12 mouse cellular contexts compared by ENCODE assay signal in the genomic region with DNA sequence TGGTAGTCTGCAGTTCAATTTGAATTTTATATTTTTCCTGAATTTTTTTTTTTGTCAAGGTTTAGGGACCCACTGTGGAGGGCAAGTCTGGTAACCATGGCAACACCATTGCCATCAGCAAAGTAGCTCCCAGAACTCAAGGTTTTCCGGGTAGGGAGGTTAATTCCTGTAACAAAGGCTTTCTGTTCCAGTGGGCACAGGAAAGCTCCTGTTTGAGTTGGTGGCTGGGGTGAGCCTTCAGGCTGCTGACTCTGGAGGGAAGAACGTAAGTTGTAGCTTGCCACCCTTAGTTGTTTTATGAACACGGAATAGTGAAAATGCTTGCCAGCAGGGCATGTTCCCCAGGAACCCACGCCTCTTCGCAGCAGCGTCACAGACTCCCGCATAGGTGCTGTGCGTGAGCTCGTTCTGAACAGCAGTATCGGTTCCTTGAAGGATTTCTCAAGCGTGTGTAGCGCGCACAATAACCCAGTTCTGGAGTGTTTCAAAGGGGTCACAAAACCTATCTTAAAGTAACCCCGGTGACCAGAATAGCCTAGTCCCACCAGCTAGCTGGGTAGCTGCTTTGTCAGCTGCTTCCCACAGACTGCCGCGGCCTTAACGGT. TPM values are rescaled to one million over a fixed set of nuclear protein-coding genes. Genes with fewer than 3 reads are reported as not detected.
DNase-seq lines count a peak whose midpoint lies in the region; ATAC-seq and TF ChIP-seq lines count a peak whose summit lies in the region.
"Had no signal": no experiment of that assay in that cellular context is flagged by ENCODE, and none has a peak within 500 bp of the region (broad histone marks: within the 10 kb centered on the region; RNA-seq: fewer than 3 reads in every experiment).

A gene (plus strand): TSS at position 436 of the 605 bp plus-strand sequence.

- DNase-seq in left cerebral cortex, adult 18-20 months (ENCODE audit: low spot score in 2 of 2) = peak in 1 of 2 experiments; percentile 35
- DNase-seq in left cerebral cortex, postnatal 4 days = no peak
- DNase-seq in embryonic facial prominence, embryonic 14.5 days (ENCODE audit: low spot score) = peak; percentile 52
- peak; percentile 17 to 23 for DNase-seq in layer of hippocampus, adult 2 months (ENCODE audit: low spot score in 2 of 2)
- no peak for DNase-seq in cerebellum, postnatal 10 days
- DNase-seq in lung, postnatal 4 days = no peak
- DNase-seq: heart, adult 2 months; liver, embryonic 13.5 days; thymus, postnatal 4 days had no signal

- H3K9me3 ChIP-seq in embryonic facial prominence, embryonic 14.5 days (ENCODE audit: control insufficient read depth, low read length) = no peaks in the 10 kb centered on the region
- no peaks in the 10 kb centered on the region for H3K9me3 ChIP-seq in midbrain, embryonic 15.5 days
- no peaks in the 10 kb centered on the region for H3K9me3 ChIP-seq in liver, embryonic 12.5 days (replicated peaks)
- H3K9me3 ChIP-seq: liver, embryonic 13.5 days had no signal

- 0 out of 2 replicates have a peak within 1 kb of the TSS, but pooled peaks have one; percentile 36 for H3K9ac ChIP-seq in embryonic facial prominence, embryonic 14.5 days (ENCODE audit: low read depth, low read length)
- peak within 1 kb of the TSS; percentile 5; the same call in 1 of the 2 replicates for H3K9ac ChIP-seq in midbrain, embryonic 15.5 days
- no peak within 1 kb of the TSS for H3K9ac ChIP-seq in liver, embryonic 12.5 days
- H3K9ac ChIP-seq: liver, embryonic 13.5 days had no signal

- TF ChIP-seq CTCF in layer of hippocampus, adult 2 months (conservative IDR thresholded peaks at IDR 0.05) = no peak

- ATAC-seq in embryonic facial prominence, embryonic 14.5 days (ENCODE audit: low read depth) = no peak
- peak; percentile 58 for ATAC-seq in midbrain, embryonic 15.5 days (replicated peaks)
- no peak for ATAC-seq in liver, embryonic 12.5 days

- H3K4me2 ChIP-seq in embryonic facial prominence, embryonic 14.5 days (ENCODE audit: low read depth, low read length) = peak within 1 kb of the TSS; percentile 25; the same call in 1 of the 2 replicates
- H3K4me2 ChIP-seq in midbrain, embryonic 15.5 days = peak within 1 kb of the TSS; percentile 22; the same call in 1 of the 2 replicates
- no peak within 1 kb of the TSS for H3K4me2 ChIP-seq in liver, embryonic 12.5 days
- H3K4me2 ChIP-seq: liver, embryonic 13.5 days had no signal

- H3K4me3 ChIP-seq in embryonic facial prominence, embryonic 14.5 days (ENCODE audit: low read depth, low read length) = no peak within 1 kb of the TSS
- peak within 1 kb of the TSS; percentile 8; the same call in 1 of the 2 replicates for H3K4me3 ChIP-seq in layer of hippocampus, adult 2 months
- no peak within 1 kb of the TSS for H3K4me3 ChIP-seq in midbrain, embryonic 15.5 days
- no peak within 1 kb of the TSS for H3K4me3 ChIP-seq in liver, embryonic 12.5 days
- H3K4me3 ChIP-seq: heart, adult 2 months; liver, embryonic 13.5 days had no signal

- 60% methylated on average over 17 of the region's 17 CpGs for WGBS in embryonic facial prominence, embryonic 14.5 days
- WGBS in midbrain, embryonic 15.5 days = 54% methylated on average over 17 of the region's 17 CpGs
- 74% methylated on average over 17 of the region's 17 CpGs for WGBS in liver, embryonic 12.5 days (ENCODE audit: insufficient replicate concordance)

- intact Hi-C loops in left cerebral cortex, postnatal 4 days (cut with DNase I) = no loop called here

- H3K4me1 ChIP-seq in embryonic facial prominence, embryonic 14.5 days (ENCODE audit: control insufficient read depth, insufficient read depth, low read length) = no peaks in the 10 kb centered on the region
- H3K4me1 ChIP-seq in midbrain, embryonic 15.5 days = peaks cover 10% of the 10 kb centered on the region; the same call in 1 of the 2 replicates
- no peaks in the 10 kb centered on the region for H3K4me1 ChIP-seq in liver, embryonic 12.5 days
- H3K4me1 ChIP-seq: liver, embryonic 13.5 days had no signal

- 0 out of 2 replicates have a peak within 1 kb of the TSS, but pooled peaks have one; percentile 24 for H3K27ac ChIP-seq in embryonic facial prominence, embryonic 14.5 days (replicated peaks; ENCODE audit: low read depth, low read length)
- peak within 1 kb of the TSS; percentile 75 for H3K27ac ChIP-seq in layer of hippocampus, adult 2 months
- peak within 1 kb of the TSS; percentile 69 for H3K27ac ChIP-seq in midbrain, embryonic 15.5 days
- no peak within 1 kb of the TSS for H3K27ac ChIP-seq in liver, embryonic 12.5 days
- H3K27ac ChIP-seq: heart, adult 2 months; liver, embryonic 13.5 days had no signal

- H3K36me3 ChIP-seq in embryonic facial prominence, embryonic 14.5 days (ENCODE audit: control insufficient read depth, insufficient read depth, low read length) = no peaks in the 10 kb centered on the region
- H3K36me3 ChIP-seq in midbrain, embryonic 15.5 days (replicated peaks) = no peaks in the 10 kb centered on the region
- no peaks in the 10 kb centered on the region for H3K36me3 ChIP-seq in liver, embryonic 12.5 days
- H3K36me3 ChIP-seq: liver, embryonic 13.5 days had no signal

- H3K27me3 ChIP-seq in embryonic facial prominence, embryonic 14.5 days (replicated peaks; ENCODE audit: control insufficient read depth, insufficient read depth, low read length) = no peaks in the 10 kb centered on the region
- no peaks in the 10 kb centered on the region for H3K27me3 ChIP-seq in midbrain, embryonic 15.5 days (replicated peaks)
- no peaks in the 10 kb centered on the region for H3K27me3 ChIP-seq in liver, embryonic 12.5 days (replicated peaks)
- H3K27me3 ChIP-seq: liver, embryonic 13.5 days had no signal

RNA-seq across cellular contexts. Expression of the gene that starts here (rescaled TPM):
- 10 to 100 TPM; 19.7 to 23.3 TPM for total RNA-seq in left cerebral cortex, adult 18-20 months (2021)
- 1 to 10 TPM; 3.3 to 4.5 TPM for total RNA-seq in left cerebral cortex, postnatal 4 days (2021)
- 0.45 and 1.2 TPM in 2 replicates for polyA plus RNA-seq in embryonic facial prominence, embryonic 14.5 days (2014; fragmentation: Nextera tagmentation; extraction: Ambion mirVana)
- 10 to 100 TPM; 54.5 to 57.4 TPM for total RNA-seq in layer of hippocampus, adult 2 months (2021)
- polyA plus RNA-seq in midbrain, embryonic 15.5 days (2015; fragmentation: Nextera tagmentation; extraction: Ambion mirVana) = 3.1 and 3.4 TPM in 2 replicates
- 0.08 and 0.53 TPM in 2 replicates for polyA plus RNA-seq in liver, embryonic 12.5 days (2016; fragmentation: Nextera tagmentation; extraction: Ambion mirVana)
- total RNA-seq: ES-E14; heart, adult 2 months had no signal
- polyA plus RNA-seq: heart, adult 2 months had no signal

Comparison
In these comparisons a context has a peak if more than half of its experiments do, and no peak if none do; other contexts are left out.
1. DNase-seq: peak in embryonic facial prominence, embryonic 14.5 days (single experiment) and layer of hippocampus, adult 2 months (2 of 2); none in left cerebral cortex, postnatal 4 days (single experiment), cerebellum, postnatal 10 days (0 of 2) and lung, postnatal 4 days (0 of 2).